Mouse (Mus musculus) layer of hippocampus, adult 9-11 months (tissue): Measurements from ENCODE around the gene Senp3.
A peak's percentile ranks its signal among the peaks of the same experiment; 100 is the strongest.
"Not testable (repeated sequence)": the region's sequence is repeated elsewhere in the genome, so short reads cannot be mapped to it uniquely, and the experiment has no call there.

ENCODE experiments used
- DNase-seq: peaks from one replicate; pipeline ENCODE4 v3.0.0; 2022

The Senp3 gene

GRCm38 (mm10) chr11:69703814-69704612 is 22.1 kb upstream of the Senp3 start:
- DNase-seq, result no peak

DNA sequence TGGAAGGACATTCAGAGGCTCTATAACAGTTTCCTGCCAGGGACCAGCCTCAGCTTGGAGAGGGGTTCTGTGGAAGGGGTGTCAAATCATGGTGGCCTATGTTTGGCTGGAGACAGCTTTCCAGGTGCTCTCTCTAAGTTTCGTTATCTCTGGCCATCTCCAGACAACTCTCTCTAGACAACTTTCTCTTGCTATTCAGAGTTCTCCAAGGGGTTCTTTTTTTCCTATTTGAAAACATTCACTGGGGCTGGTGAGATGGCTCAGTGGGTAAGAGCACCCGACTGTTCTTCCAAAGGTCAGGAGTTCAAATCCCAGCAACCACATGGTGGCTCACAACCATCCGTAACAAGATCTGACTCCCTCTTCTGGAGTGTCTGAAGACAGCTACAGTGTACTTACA is 21.5 kb upstream of the Senp3 start:
- DNase-seq, result not testable (repeated sequence)

- DNase-seq, result not testable (repeated sequence)
Measured at GRCm38 (mm10) chr11:69702886-69703285, 21.0 kb upstream of the Senp3 start.

GRCm38 (mm10) chr11:69699595-69699994 is 17.7 kb upstream of the Senp3 start:
- no peak for DNase-seq

- no peak for DNase-seq
Measured at GRCm38 (mm10) chr11:69698574-69698973, 16.7 kb upstream of the Senp3 start.

DNA sequence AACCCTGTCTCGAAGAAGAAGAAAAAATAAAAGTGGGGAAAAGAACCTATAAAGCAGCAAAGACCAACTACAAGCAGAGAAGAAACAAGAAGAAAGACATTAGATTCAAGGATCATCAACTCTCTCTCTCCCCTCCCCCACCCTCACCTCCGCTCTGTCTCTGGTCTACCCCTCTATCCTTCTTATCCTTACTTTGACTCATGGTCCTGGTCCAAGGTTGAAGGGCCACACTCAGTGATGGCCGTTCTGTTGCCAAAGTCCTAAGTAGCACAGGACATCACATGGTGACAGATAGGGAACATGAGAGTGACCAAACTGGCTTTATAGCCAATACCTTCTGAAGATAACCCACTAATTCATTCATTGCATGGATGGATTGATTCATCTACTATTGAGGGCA is 15.5 kb upstream of the Senp3 start:
- DNase-seq, result no peak

DNA sequence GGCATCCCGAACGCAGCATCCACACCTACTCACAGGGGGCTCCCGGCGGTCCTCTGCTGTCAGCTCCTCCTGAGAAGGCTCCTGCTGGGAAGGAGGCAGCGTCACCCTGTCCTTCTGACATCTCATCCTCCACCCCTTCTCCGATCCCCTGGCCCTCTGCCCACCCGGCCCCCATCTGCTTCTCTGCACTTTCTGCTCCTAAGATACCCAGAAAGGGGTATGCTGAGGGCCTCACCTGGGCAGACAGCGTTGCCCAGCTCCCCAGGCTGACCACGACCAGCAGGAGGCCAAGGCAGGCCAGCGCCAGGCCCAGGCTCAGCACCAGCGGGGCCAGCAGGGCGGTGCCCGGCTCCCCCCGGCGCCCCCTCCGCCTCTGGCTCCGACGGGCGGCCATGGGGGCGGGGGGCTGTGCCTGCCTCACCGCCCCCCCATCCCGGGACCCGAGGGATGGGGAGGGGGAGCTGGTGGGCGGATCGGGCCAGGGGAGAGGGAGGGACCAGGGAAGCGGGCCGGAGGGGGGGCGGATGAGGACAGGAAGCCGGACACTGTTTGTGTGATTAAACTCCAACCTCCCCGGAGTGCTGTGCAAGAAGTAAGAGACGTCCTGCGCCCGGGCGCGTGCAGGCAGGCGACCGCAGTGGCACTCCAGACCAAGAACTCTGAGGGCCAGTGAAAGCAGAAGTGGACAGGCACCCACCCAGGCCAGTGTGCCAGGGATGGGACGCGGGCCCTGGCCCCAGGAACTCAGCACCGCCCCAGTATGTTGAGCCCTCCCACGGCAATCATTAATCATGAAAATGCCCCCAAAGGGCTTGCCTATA is 13.7 kb upstream of the Senp3 start, which contains the start of the genes Tnfsf12 and Tnfsfm13:
TSS of gene Tnfsf12 (minus strand) at position 489 of the 821 bp plus-strand sequence.
TSS of gene Tnfsfm13 (minus strand) at position 738 of the 821 bp plus-strand sequence.
- DNase-seq, result peak; percentile 78

GRCm38 (mm10) chr11:69695046-69695360 is 13.1 kb upstream of the Senp3 start:
- no peak for DNase-seq

DNA sequence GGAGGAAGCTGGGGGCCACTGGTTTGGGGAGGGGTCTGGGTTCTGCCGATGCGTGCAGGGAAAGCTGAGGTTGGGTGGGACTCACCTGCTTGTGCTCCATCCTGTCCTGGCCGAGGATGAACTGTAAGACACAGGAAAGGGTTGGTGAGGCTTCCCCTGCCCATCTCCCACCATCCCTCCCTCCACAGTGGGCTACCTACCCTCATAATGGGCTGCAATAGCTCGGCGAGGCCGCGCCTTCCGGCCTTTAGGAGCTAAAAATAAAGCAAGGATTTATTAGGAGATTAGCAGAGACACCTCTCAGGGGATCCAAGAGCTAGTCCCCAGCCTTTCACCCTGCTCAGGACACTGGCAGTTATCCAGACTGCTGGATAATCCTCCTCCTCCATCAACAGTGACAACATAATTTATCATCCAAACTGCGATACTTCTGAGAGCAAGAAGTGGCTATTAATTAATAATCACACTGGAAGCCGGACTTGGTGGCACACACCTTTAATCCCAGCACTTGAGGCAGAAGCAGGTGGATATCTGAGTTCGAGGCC is 11.6 kb upstream of the Senp3 start:
- no peak for DNase-seq

GRCm38 (mm10) chr11:69692863-69693262 is 11.0 kb upstream of the Senp3 start:
- DNase-seq, result no peak

DNA sequence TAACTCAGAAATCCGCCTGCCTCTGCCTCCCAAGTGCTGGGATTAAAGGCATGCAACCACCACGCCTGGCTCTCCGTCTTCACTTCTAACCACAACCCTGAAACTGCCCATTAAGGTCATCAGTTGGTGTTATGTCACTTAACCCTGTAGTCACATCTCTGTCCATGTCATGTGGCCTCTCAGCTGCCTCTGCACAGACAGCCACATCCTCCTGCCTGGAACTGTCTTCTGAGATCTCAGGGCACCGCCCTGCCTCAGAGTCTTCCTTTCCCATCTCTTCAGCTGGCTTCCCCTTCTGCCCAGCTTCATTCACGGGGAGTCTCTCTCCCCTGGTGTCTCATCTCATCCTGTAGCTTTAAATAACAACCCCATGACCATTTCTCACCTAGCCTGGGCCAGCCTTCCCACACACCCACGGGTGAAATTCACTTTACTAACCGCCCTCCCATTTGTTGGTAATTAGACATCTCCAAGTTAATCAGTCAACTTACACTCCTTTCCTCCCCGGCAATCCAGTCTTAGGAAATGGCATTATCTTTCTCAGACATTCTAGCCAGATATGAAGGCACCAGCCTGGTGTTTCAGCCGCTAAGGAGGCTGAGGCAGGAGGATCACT is 10.4 kb upstream of the Senp3 start:
- no peak for DNase-seq

DNA sequence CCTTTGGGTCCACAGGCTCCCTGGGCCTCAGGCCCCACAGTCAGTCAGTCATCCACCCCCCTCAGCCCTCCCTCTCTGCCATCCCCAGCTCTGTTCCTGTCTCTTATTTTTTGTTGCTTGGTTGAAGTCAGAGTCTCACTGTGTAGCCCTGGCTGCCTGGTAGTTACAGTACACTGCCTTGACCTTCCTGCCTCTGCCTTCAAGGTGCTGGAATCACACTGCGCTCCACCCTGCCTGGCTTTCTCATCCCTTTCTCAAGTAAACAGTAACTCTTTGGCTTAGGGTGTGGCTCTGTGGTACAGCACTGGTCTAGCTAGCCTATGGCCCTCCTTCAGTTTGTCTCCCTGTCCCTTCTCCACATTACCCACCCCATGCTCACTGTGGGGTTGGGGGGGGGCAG is 8.0 kb upstream of the Senp3 start:
- DNase-seq, result no peak

DNA sequence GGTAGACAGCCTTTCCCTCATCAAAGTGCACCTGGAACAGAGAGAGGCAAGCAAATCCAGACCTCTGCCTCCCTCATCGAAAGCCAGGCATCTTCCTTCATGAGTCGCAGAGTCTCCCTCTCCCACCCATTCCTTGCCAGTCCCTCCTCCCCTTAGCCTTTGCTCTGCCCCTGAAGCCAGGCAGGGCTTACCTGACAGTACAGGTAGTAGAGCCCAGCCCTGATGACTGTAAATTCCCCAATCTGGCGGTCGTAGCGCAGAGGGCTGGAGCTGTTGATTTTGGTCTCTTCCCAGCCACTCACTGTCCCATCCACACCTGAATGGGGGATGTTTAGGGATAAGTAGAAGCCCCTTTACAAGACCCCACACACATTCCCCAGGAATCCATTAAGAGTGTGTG is 5.2 kb upstream of the Senp3 start:
- no peak for DNase-seq

DNA sequence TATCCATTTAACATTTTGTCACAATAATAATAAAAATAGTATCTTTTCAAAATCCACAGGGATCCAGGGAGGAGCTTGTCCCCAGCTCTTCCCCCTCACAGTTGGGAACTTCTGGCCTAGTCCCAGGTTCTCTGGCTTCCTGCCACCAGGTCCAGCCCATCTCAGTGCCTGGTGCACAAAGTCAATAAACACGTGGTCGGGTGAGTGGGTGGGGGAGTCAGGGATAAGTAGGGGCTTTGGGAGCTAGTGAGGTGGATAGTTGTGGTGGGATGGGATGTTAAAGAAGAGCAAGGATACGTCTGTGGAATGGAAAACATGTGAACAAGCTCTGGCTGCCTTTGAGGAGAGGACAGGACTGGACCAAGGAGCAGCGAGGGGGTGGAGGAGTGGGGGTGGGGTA is 4.5 kb upstream of the Senp3 start:
- DNase-seq, result no peak

DNA sequence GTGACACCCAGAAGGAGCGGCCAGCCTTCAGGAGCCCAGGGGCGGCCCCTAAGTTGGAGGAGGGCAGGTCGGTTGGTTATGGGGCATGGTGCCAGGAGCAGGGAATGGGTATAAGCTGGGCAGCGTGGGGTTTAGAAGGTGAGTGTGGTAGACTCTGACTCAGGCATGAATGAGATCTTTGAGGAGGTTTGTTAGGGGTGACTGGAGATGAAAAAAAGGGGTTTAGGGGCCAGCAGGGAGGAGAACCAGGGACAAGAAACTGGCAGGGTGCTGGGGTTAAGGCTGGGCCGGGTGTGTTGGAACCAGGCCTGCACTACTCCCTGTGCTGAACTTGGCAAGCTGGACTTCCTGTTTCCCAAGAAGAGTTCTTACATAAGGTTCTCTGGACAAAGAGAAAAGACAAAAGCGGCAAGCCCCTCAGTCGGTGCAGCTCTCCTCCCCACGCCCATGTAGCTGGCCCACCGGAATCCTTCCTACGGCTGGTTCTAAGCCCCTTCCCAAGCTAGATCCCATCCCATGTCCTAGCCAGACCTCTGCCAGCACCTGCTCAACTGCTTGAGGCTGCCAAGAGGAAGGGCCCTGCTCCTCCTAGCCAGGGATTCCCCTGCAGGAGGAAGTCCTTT is 3.8 kb upstream of the Senp3 start, which contains the start of gene Tnfsf13:
TSS of gene Tnfsf13 (minus strand) at position 259 of the 623 bp plus-strand sequence.
- peak; percentile 80 for DNase-seq

DNA sequence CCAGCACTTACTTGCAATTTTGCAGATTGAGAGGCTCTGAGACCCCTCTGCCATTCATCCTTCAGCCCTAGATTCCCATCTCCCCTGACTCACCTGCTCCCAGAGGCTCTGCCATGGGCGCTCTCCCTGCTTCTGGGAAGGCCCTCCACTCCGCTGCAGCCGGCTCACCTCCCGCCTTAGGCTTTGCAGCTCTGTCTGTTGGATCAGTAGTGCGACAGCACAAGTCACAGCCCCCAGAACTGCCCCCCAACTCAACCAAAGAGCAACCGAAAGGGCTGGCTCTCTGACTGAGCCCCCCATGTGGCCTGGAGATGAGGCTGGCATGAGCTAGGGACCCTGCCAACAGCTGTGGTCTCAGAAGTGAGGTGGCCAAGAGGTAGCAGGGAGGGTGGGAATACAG is 3.1 kb upstream of the Senp3 start:
- DNase-seq, result no peak

GRCm38 (mm10) chr11:69684128-69684745 is 2.4 kb upstream of the Senp3 start:
- no peak for DNase-seq

- no peak for DNase-seq
Measured at GRCm38 (mm10) chr11:69683576-69683975, 1.7 kb upstream of the Senp3 start.

GRCm38 (mm10) chr11:69682840-69683533 is 1.1 kb upstream of the Senp3 start:
- DNase-seq, result peak; percentile 82

DNA sequence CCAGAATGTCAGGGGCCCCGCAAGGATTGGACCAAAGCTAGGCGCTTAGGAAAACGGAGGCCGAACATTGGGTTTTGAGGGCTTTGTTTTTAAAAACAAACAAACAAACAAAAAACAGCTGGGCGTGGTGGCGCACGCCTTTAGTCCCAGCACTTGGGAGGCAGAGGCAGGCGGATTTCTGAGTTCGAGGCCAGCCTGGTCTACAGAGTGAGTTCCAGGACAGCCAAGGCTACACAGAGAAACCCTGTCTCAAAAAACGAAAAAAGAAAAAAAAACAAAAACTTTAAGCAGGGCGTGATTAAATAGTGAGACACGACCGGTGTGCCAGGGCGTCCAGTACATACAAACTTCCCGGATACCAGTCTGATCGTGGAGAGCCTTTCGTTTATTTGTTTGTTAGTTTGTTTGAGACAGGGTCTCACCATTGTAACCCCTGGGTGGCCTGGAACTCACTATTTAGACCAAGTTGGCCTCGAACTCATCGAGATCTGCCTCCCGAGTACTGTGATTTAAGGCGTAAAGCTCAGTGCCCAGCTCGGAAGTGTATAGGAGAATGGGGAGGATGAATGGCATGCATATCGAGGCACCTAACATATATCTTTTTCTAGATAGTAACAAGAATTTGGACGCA is 440 bp upstream of the Senp3 start:
- DNase-seq, result no peak
